Mouse (Mus musculus): ENCODE data around the gene Itgb2. TPM values are rescaled to one million over a fixed set of nuclear protein-coding genes. Genes with fewer than 3 reads are reported as not detected.

Gene Itgb2
- polyA plus RNA-seq, 1 experiment: 154 TPM

GRCm38 (mm10) chr10:77506961-77507577 is 23.0 kb upstream of the Itgb2 start:
- Histone ChIP-seq H3K4me3 (ENCODE audit: extremely low read depth, insufficient read depth, insufficient read length) (no peak overlapping the region), H3K36me3 (ENCODE audit: control insufficient read depth, insufficient read depth, low read length) (peaks cover 18% of the 10 kb centered on the region), H3K27ac (ENCODE audit: insufficient read depth, low read length) (peak overlapping the region; percentile 10; the same call in 1 of the 2 replicates), H3K27me3 (ENCODE audit: control insufficient read depth, insufficient read depth, low read length) (no peaks in the 10 kb centered on the region), H3K4me1 (ENCODE audit: control insufficient read depth, insufficient read depth, insufficient read length) (peaks cover 15% of the 10 kb centered on the region; the same call in 1 of the 2 replicates)
- 66% methylated on average over 13 of the region's 13 CpGs for WGBS
- TF ChIP-seq POLR2A (IDR thresholded peaks at IDR 0.05; ENCODE audit: low read depth, low read length) (no peak), CTCF (IDR thresholded peaks at IDR 0.05; ENCODE audit: extremely low read depth, insufficient read depth, insufficient read length, insufficient replicate concordance) (no peak)
- DNase-seq (ENCODE audit: low read depth in 1 of 2, low spot score in 2 of 2): no peak

- TF ChIP-seq CTCF (IDR thresholded peaks at IDR 0.05; ENCODE audit: extremely low read depth, insufficient read depth, insufficient read length, insufficient replicate concordance) (no peak), POLR2A (IDR thresholded peaks at IDR 0.05; ENCODE audit: low read depth, low read length) (no peak)
- Histone ChIP-seq H3K4me1 (ENCODE audit: control insufficient read depth, insufficient read depth, insufficient read length) (peaks cover 15% of the 10 kb centered on the region; the same call in 1 of the 2 replicates), H3K4me3 (ENCODE audit: extremely low read depth, insufficient read depth, insufficient read length) (no peak overlapping the region), H3K36me3 (ENCODE audit: control insufficient read depth, insufficient read depth, low read length) (peaks cover 19% of the 10 kb centered on the region), H3K27ac (ENCODE audit: insufficient read depth, low read length) (no peak overlapping the region), H3K27me3 (ENCODE audit: control insufficient read depth, insufficient read depth, low read length) (no peaks in the 10 kb centered on the region)
- 97% methylated on average over 4 of the region's 4 CpGs for WGBS
- no peak for DNase-seq (ENCODE audit: low read depth in 1 of 2, low spot score in 2 of 2)
Measured at GRCm38 (mm10) chr10:77507779-77508178, 22.3 kb upstream of the Itgb2 start.

GRCm38 (mm10) chr10:77508744-77509143 is 21.3 kb upstream of the Itgb2 start:
- Histone ChIP-seq H3K27me3 (ENCODE audit: control insufficient read depth, insufficient read depth, low read length) (no peaks in the 10 kb centered on the region), H3K4me3 (ENCODE audit: extremely low read depth, insufficient read depth, insufficient read length) (no peak overlapping the region), H3K36me3 (ENCODE audit: control insufficient read depth, insufficient read depth, low read length) (peaks cover 12% of the 10 kb centered on the region), H3K4me1 (ENCODE audit: control insufficient read depth, insufficient read depth, insufficient read length) (peaks cover 15% of the 10 kb centered on the region; the same call in 1 of the 2 replicates), H3K27ac (ENCODE audit: insufficient read depth, low read length) (no peak overlapping the region)
- WGBS: 98% methylated on average over 3 of the region's 3 CpGs
- DNase-seq (ENCODE audit: low read depth in 1 of 2, low spot score in 2 of 2): no peak
- TF ChIP-seq CTCF (IDR thresholded peaks at IDR 0.05; ENCODE audit: extremely low read depth, insufficient read depth, insufficient read length, insufficient replicate concordance) (no peak), POLR2A (IDR thresholded peaks at IDR 0.05; ENCODE audit: low read depth, low read length) (no peak)

- TF ChIP-seq POLR2A (IDR thresholded peaks at IDR 0.05; ENCODE audit: low read depth, low read length) (no peak), CTCF (IDR thresholded peaks at IDR 0.05; ENCODE audit: extremely low read depth, insufficient read depth, insufficient read length, insufficient replicate concordance) (peak; percentile 90; the same call in 1 of the 2 replicates)
- WGBS: 72% methylated on average over 12 of the region's 12 CpGs
- Histone ChIP-seq H3K27ac (ENCODE audit: insufficient read depth, low read length) (no peak overlapping the region), H3K4me1 (ENCODE audit: control insufficient read depth, insufficient read depth, insufficient read length) (peaks cover 19% of the 10 kb centered on the region), H3K36me3 (ENCODE audit: control insufficient read depth, insufficient read depth, low read length) (peaks cover 15% of the 10 kb centered on the region), H3K4me3 (ENCODE audit: extremely low read depth, insufficient read depth, insufficient read length) (no peak overlapping the region), H3K27me3 (ENCODE audit: control insufficient read depth, insufficient read depth, low read length) (no peaks in the 10 kb centered on the region)
- peak in 1 of 2 experiments; percentile 80 for DNase-seq (ENCODE audit: low read depth in 1 of 2, low spot score in 2 of 2)
Measured at GRCm38 (mm10) chr10:77509403-77510187, 20.5 kb upstream of the Itgb2 start.

GRCm38 (mm10) chr10:77510225-77510982 is 19.6 kb upstream of the Itgb2 start:
- 92% methylated on average over 15 of the region's 15 CpGs for WGBS
- no peak for DNase-seq (ENCODE audit: low read depth in 1 of 2, low spot score in 2 of 2)
- Histone ChIP-seq H3K27ac (ENCODE audit: insufficient read depth, low read length) (no peak overlapping the region), H3K4me1 (ENCODE audit: control insufficient read depth, insufficient read depth, insufficient read length) (peaks cover 21% of the 10 kb centered on the region), H3K4me3 (ENCODE audit: extremely low read depth, insufficient read depth, insufficient read length) (no peak overlapping the region), H3K36me3 (ENCODE audit: control insufficient read depth, insufficient read depth, low read length) (peaks cover 15% of the 10 kb centered on the region), H3K27me3 (ENCODE audit: control insufficient read depth, insufficient read depth, low read length) (no peaks in the 10 kb centered on the region)
- TF ChIP-seq CTCF (IDR thresholded peaks at IDR 0.05; ENCODE audit: extremely low read depth, insufficient read depth, insufficient read length, insufficient replicate concordance) (no peak), POLR2A (IDR thresholded peaks at IDR 0.05; ENCODE audit: low read depth, low read length) (no peak)

- peak; percentile 90 to 94 for DNase-seq (ENCODE audit: low read depth in 1 of 2, low spot score in 2 of 2)
- 2% methylated on average over 75 of the region's 75 CpGs for WGBS
- H3K27ac ChIP-seq (ENCODE audit: insufficient read depth, low read length): peak within 1 kb of the TSS; percentile 85
Measured at GRCm38 (mm10) chr10:77515385-77516348, 14.4 kb upstream of the Itgb2 start, which contains the start of gene Fam207a. Gene Fam207a, minus strand, starts transcription at chr10:77515785.

More at GRCm38 (mm10) chr10:77515385-77516348, 14.4 kb upstream of the Itgb2 start, which contains the start of gene Fam207a:
- H3K36me3 ChIP-seq (ENCODE audit: control insufficient read depth, insufficient read depth, low read length): peaks cover 10% of the 10 kb centered on the region
- H3K27me3 ChIP-seq (ENCODE audit: control insufficient read depth, insufficient read depth, low read length): no peaks in the 10 kb centered on the region
- peak; percentile 92 for TF ChIP-seq POLR2A (IDR thresholded peaks at IDR 0.05; ENCODE audit: low read depth, low read length)
- no peak for TF ChIP-seq CTCF (IDR thresholded peaks at IDR 0.05; ENCODE audit: extremely low read depth, insufficient read depth, insufficient read length, insufficient replicate concordance)
- peak within 1 kb of the TSS; percentile 78 for H3K4me3 ChIP-seq (ENCODE audit: extremely low read depth, insufficient read depth, insufficient read length)
- peaks cover 13% of the 10 kb centered on the region for H3K4me1 ChIP-seq (ENCODE audit: control insufficient read depth, insufficient read depth, insufficient read length)

All from spleen, adult 2 months (tissue).